Mouse (Mus musculus) heart, postnatal 0 days (tissue): ENCODE measurements around the gene Clec4g. TPM values are rescaled to one million over a fixed set of nuclear protein-coding genes. Genes with fewer than 3 reads are reported as not detected.
"Not testable (repeated sequence)": the region's sequence is repeated elsewhere in the genome, so short reads cannot be mapped to it uniquely, and the experiment has no call there.

Experiments used
- ATAC-seq: fragments of 200-750 bp; cut with Nextera tagmentation; 2 replicates; pipeline ENCODE4 v1.8.0; 2017; ENCODE audit warnings: low read depth, moderate number of reproducible peaks, moderate library complexity; ENCODE audit not compliant: insufficient read depth
- DNase-seq: peaks from one replicate; pipeline ENCODE4 v3.0.0-alpha.2; 2016; ENCODE audit warnings: low spot score
- H3K27ac ChIP-seq: fragments of 300-500 bp; sonication (generic); 2 replicates; pipeline ENCODE4 v1.5.1; 2014; ENCODE audit warnings: low read depth, mild to moderate bottlenecking
- H3K27me3 ChIP-seq: fragments of 300-500 bp; sonication (generic); 2 replicates; pipeline ENCODE4 v1.6.1; 2014; ENCODE audit warnings: low read length, mixed read lengths; ENCODE audit not compliant: control insufficient read depth, insufficient read depth
- H3K36me3 ChIP-seq: fragments of 300-500 bp; sonication (generic); replicated peaks from 2 replicates; pipeline ENCODE4 v1.6.1; 2014; ENCODE audit warnings: low read length, mixed read lengths; ENCODE audit not compliant: control insufficient read depth, insufficient read depth
- H3K4me1 ChIP-seq: fragments of 300-500 bp; sonication (generic); 2 replicates; pipeline ENCODE4 v1.6.1; 2014; ENCODE audit warnings: antibody characterized with exemption; ENCODE audit not compliant: control insufficient read depth, insufficient read depth
- H3K4me2 ChIP-seq: fragments of 300-500 bp; sonication (generic); 2 replicates; pipeline ENCODE4 v1.6.1; 2014; ENCODE audit warnings: low read depth, mild to moderate bottlenecking, low read length, moderate library complexity
- H3K4me3 ChIP-seq: fragments of 300-500 bp; sonication (generic); 2 replicates; pipeline ENCODE4 v1.5.1; 2014; ENCODE audit warnings: low read depth, low read length
- H3K9ac ChIP-seq: fragments of 300-500 bp; sonication (generic); replicated peaks from 2 replicates; pipeline ENCODE4 v1.6.1; 2014; ENCODE audit warnings: low read depth, low read length, mixed read lengths
- H3K9me3 ChIP-seq: fragments of 300-500 bp; sonication (generic); replicated peaks from 2 replicates; pipeline ENCODE4 v1.6.1; 2016; ENCODE audit warnings: low read length; ENCODE audit not compliant: control insufficient read depth
- CTCF ChIP-seq: IDR thresholded peaks from 2 replicates; pipeline ENCODE4 v1.5.1; 2016; ENCODE audit warnings: antibody characterized with exemption, control low read depth, low read depth
- EP300 ChIP-seq: IDR thresholded peaks from 2 replicates; pipeline ENCODE4 v1.6.1; 2016; ENCODE audit warnings: antibody characterized with exemption, low read depth
- WGBS: fragments of 180-500 bp; shearing (Covaris S2); extraction: QIAGEN DNeasy Blood & Tissue Kit; methylation state at CpG from one replicate; pipeline ENCODE4 v1.1.7; 2014; 5-methylcytosine and 5-hydroxymethylcytosine counted together
- polyA plus RNA-seq: library from polyadenylated mRNA; unstranded; fragments of >200 nt; fragmentation: Nextera tagmentation; extraction: Ambion mirVana; gene quantifications from 2 replicates; pipeline ENCODE4 v1.2.1, GENCODE M21; 2015
- total RNA-seq: library from RNA; depleted of rRNA; stranded (reverse); fragments of >200 nt; gene quantifications from 2 replicates; pipeline ENCODE4 v1.2.3, GENCODE M21; 2014; ENCODE audit warnings: low replicate concordance; rRNA removed

The Clec4g gene
- total RNA-seq (5.6 TPM in 1 of 2 replicates, not detected in the other), polyA plus RNA-seq (1.9 and 2.5 TPM in 2 replicates)

GRCm38 (mm10) chr8:3720551-3720950, at the start of gene Clec4g:
Clec4g (minus strand) TSS chr8:3720651.
- TF ChIP-seq EP300 (no peak), CTCF (no peak)
- H3K4me3 ChIP-seq, result no peak within 1 kb of the TSS
- ATAC-seq (no peak), DNase-seq (no peak)
- H3K9me3 ChIP-seq, result no peaks in the 10 kb centered on the region
- H3K27me3 ChIP-seq, result no peaks in the 10 kb centered on the region
- no peaks in the 10 kb centered on the region for H3K36me3 ChIP-seq
- WGBS, result 53% methylated on average over 5 of the region's 5 CpGs
- H3K4me2 ChIP-seq, result no peak within 1 kb of the TSS
- H3K27ac ChIP-seq, result no peak within 1 kb of the TSS
- H3K9ac ChIP-seq, result no peak within 1 kb of the TSS
- H3K4me1 ChIP-seq, result no peaks in the 10 kb centered on the region

GRCm38 (mm10) chr8:3768641-3769040, 48.2 kb upstream of the Clec4g start:
- peaks cover 12% of the 10 kb centered on the region; the same call in 1 of the 2 replicates for H3K9me3 ChIP-seq
- not testable (repeated sequence) for ATAC-seq, DNase-seq, H3K4me2 ChIP-seq, H3K36me3 ChIP-seq, H3K4me3 ChIP-seq, H3K27me3 ChIP-seq, H3K27ac ChIP-seq, H3K4me1 ChIP-seq, H3K9ac ChIP-seq
- WGBS, result 72% methylated on average over 5 of the region's 5 CpGs

DNA sequence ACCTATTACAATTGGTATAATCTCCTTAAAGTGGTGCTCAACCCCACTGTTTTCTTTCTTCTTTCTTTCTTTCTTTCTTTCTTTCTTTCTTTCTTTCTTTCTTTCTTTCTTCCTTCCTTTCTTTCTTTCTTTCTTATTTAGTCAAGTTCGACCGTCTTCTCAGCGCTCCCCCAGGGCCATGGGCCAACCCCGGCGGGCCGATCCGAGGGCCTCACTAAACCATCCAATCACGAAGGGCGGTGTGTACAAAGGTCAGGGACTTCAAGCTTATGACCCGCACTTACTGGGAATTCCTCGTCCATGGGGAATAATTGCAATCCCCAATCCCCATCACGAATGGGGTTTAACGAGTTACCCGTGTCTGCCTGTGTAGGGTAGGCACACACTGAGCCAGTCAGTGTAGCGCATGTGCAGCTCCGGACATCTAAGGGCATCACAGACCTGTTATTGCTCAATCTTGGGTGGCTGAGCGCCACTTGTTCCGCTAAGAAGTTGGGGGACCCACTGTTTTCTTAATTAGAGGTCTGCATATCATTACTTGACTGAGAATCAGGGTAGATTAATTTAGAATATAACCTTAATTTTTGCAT, 33.9 kb upstream of the Clec4g start:
- H3K36me3 ChIP-seq, result no peaks in the 10 kb centered on the region

GRCm38 (mm10) chr8:3748761-3749160, 28.3 kb upstream of the Clec4g start, which contains the start of gene Cd209a:
Cd209a (minus strand) TSS chr8:3748984.
- Histone ChIP-seq H3K9ac (no peak within 1 kb of the TSS), H3K4me3 (no peak within 1 kb of the TSS), H3K27me3 (no peaks in the 10 kb centered on the region), H3K4me1 (no peaks in the 10 kb centered on the region), H3K9me3 (no peaks in the 10 kb centered on the region), H3K27ac (no peak within 1 kb of the TSS), H3K4me2 (no peak within 1 kb of the TSS), H3K36me3 (no peaks in the 10 kb centered on the region)
- ATAC-seq, result no peak
- DNase-seq, result no peak
- 79% methylated on average over 4 of the region's 4 CpGs for WGBS
- TF ChIP-seq CTCF, result no peak
- TF ChIP-seq EP300, result no peak

More for the DNA sequence above, 33.9 kb upstream of the Clec4g start:
- Histone ChIP-seq H3K4me2 (no peak overlapping the region), H3K9ac (no peak overlapping the region), H3K27ac (no peak overlapping the region), H3K9me3 (0 out of 2 replicates have a peak, but pooled peaks cover 4% of the 10 kb centered on the region), H3K4me3 (no peak overlapping the region), H3K4me1 (no peaks in the 10 kb centered on the region), H3K27me3 (no peaks in the 10 kb centered on the region)
- ATAC-seq, result peak; percentile 100
- TF ChIP-seq CTCF (no peak), EP300 (no peak)
- DNase-seq, result peak; percentile 97
- WGBS, result 63% methylated on average over 18 of the region's 18 CpGs

GRCm38 (mm10) chr8:3736947-3737346, 16.5 kb upstream of the Clec4g start:
- no peak for ATAC-seq
- Histone ChIP-seq H3K36me3 (no peaks in the 10 kb centered on the region), H3K4me1 (no peaks in the 10 kb centered on the region), H3K9ac (no peak overlapping the region), H3K9me3 (no peaks in the 10 kb centered on the region), H3K4me3 (no peak overlapping the region), H3K27me3 (no peaks in the 10 kb centered on the region), H3K4me2 (no peak overlapping the region), H3K27ac (no peak overlapping the region)
- TF ChIP-seq CTCF, result no peak
- no peak for TF ChIP-seq EP300
- 69% methylated on average over 2 of the region's 2 CpGs for WGBS
- DNase-seq, result no peak

GRCm38 (mm10) chr8:3735599-3735998, 15.1 kb upstream of the Clec4g start:
- WGBS, result 85% methylated on average over 2 of the region's 2 CpGs
- DNase-seq (no peak), ATAC-seq (no peak)
- TF ChIP-seq CTCF (no peak), EP300 (no peak)
- Histone ChIP-seq H3K9ac (no peak overlapping the region), H3K27ac (no peak overlapping the region), H3K4me3 (no peak overlapping the region), H3K4me2 (no peak overlapping the region), H3K9me3 (no peaks in the 10 kb centered on the region), H3K4me1 (no peaks in the 10 kb centered on the region), H3K27me3 (no peaks in the 10 kb centered on the region), H3K36me3 (no peaks in the 10 kb centered on the region)
